In genomic region chr13:93911037-93911436, GRCm38 (mm10) we compare ENCODE assay signal across 11 mouse cellular contexts.
DNase-seq lines count a peak whose midpoint lies in the region; ATAC-seq and TF ChIP-seq lines count a peak whose summit lies in the region.
"Had no signal": no experiment of that assay in that cellular context is flagged by ENCODE, and none has a peak within 500 bp of the region (broad histone marks: within the 10 kb centered on the region; RNA-seq: fewer than 3 reads in every experiment).

No protein-coding gene starts in this region.

- H3K27me3 ChIP-seq in heart, embryonic 16.5 days (ENCODE audit: control insufficient read depth, insufficient read depth, low read length) = no peaks in the 10 kb centered on the region
- H3K27me3 ChIP-seq in neural tube, embryonic 15.5 days (replicated peaks) = no peaks in the 10 kb centered on the region
- no peaks in the 10 kb centered on the region for H3K27me3 ChIP-seq in embryonic facial prominence, embryonic 15.5 days
- no peaks in the 10 kb centered on the region for H3K27me3 ChIP-seq in stomach, postnatal 0 days (ENCODE audit: control insufficient read depth, insufficient read depth, low read length)

- DNase-seq in heart, postnatal 25 days (ENCODE audit: low spot score) = no peak
- DNase-seq in neural tube, embryonic 10.5 days (ENCODE audit: extremely low spot score, low spot score) = no peak
- no peak for DNase-seq in stomach, postnatal 0 days (ENCODE audit: low spot score)
- no peak for DNase-seq in right cerebral cortex, postnatal 10 days (ENCODE audit: low spot score in 2 of 2)
- no peak for DNase-seq in retina, postnatal 1 day
- DNase-seq: thymus, postnatal 4 days had no signal

- H3K27ac ChIP-seq in heart, embryonic 16.5 days (ENCODE audit: low read length) = peak overlapping the region; percentile 35; the same call in 1 of the 2 replicates
- 0 out of 2 replicates have a peak overlapping the region, but pooled peaks have one; percentile 4 for H3K27ac ChIP-seq in neural tube, embryonic 15.5 days (replicated peaks)
- peak overlapping the region; percentile 92 for H3K27ac ChIP-seq in embryonic facial prominence, embryonic 15.5 days (replicated peaks)
- 0 out of 2 replicates have a peak overlapping the region, but pooled peaks have one; percentile 2 for H3K27ac ChIP-seq in stomach, postnatal 0 days (replicated peaks)

- intact Hi-C loops in heart, postnatal 25 days (cut with DNase I) = no loop called here

- no peak for TF ChIP-seq CTCF in stomach, postnatal 0 days (IDR thresholded peaks at IDR 0.05; ENCODE audit: low read depth)

- H3K4me2 ChIP-seq in heart, embryonic 16.5 days (ENCODE audit: low read depth, low read length) = no peak overlapping the region
- H3K4me2 ChIP-seq in neural tube, embryonic 15.5 days = no peak overlapping the region
- H3K4me2 ChIP-seq in embryonic facial prominence, embryonic 15.5 days (replicated peaks) = no peak overlapping the region
- no peak overlapping the region for H3K4me2 ChIP-seq in stomach, postnatal 0 days (replicated peaks; ENCODE audit: low read depth)

- no peak overlapping the region for H3K4me3 ChIP-seq in heart, embryonic 16.5 days (ENCODE audit: low read length)
- H3K4me3 ChIP-seq in neural tube, embryonic 15.5 days (replicated peaks) = no peak overlapping the region
- no peak overlapping the region for H3K4me3 ChIP-seq in embryonic facial prominence, embryonic 15.5 days (replicated peaks)
- H3K4me3 ChIP-seq in stomach, postnatal 0 days (ENCODE audit: low read depth, low read length) = no peak overlapping the region
- H3K4me3 ChIP-seq: megakaryocyte, embryonic 14.5 days had no signal

- H3K9me3 ChIP-seq in heart, embryonic 16.5 days (replicated peaks; ENCODE audit: control insufficient read depth, low read length) = no peaks in the 10 kb centered on the region
- no peaks in the 10 kb centered on the region for H3K9me3 ChIP-seq in neural tube, embryonic 15.5 days (replicated peaks)
- no peaks in the 10 kb centered on the region for H3K9me3 ChIP-seq in embryonic facial prominence, embryonic 15.5 days (replicated peaks)
- H3K9me3 ChIP-seq in stomach, postnatal 0 days (ENCODE audit: control insufficient read depth, low read length) = no peaks in the 10 kb centered on the region
- H3K9me3 ChIP-seq: G1E had no signal

- H3K9ac ChIP-seq in heart, embryonic 16.5 days (ENCODE audit: low read length) = no peak overlapping the region
- no peak overlapping the region for H3K9ac ChIP-seq in neural tube, embryonic 15.5 days (replicated peaks)
- no peak overlapping the region for H3K9ac ChIP-seq in embryonic facial prominence, embryonic 15.5 days
- no peak overlapping the region for H3K9ac ChIP-seq in stomach, postnatal 0 days (ENCODE audit: low read length)

- TF ChIP-seq EP300 in stomach, postnatal 0 days (optimal IDR thresholded peaks at IDR 0.05) = no peak

- WGBS in heart, embryonic 16.5 days = 42% methylated on average over 7 of the region's 7 CpGs
- 62% methylated on average over 7 of the region's 7 CpGs for WGBS in neural tube, embryonic 15.5 days
- WGBS in embryonic facial prominence, embryonic 15.5 days = 22% methylated on average over 7 of the region's 7 CpGs
- 47% methylated on average over 7 of the region's 7 CpGs for WGBS in stomach, postnatal 0 days

- no peak; the same call in 1 of the 2 replicates for ATAC-seq in heart, embryonic 16.5 days (replicated peaks; ENCODE audit: extremely low read depth, insufficient read depth, low FRiP score)
- ATAC-seq in neural tube, embryonic 15.5 days (ENCODE audit: low FRiP score) = no peak
- ATAC-seq in embryonic facial prominence, embryonic 15.5 days (ENCODE audit: insufficient number of reproducible peaks, low FRiP score, low TSS enrichment, low read depth) = peak; percentile 48; the same call in 1 of the 2 replicates
- ATAC-seq in stomach, postnatal 0 days (ENCODE audit: low FRiP score, low TSS enrichment) = no peak

- no peaks in the 10 kb centered on the region for H3K36me3 ChIP-seq in heart, embryonic 16.5 days (ENCODE audit: control insufficient read depth, insufficient read depth)
- no peaks in the 10 kb centered on the region for H3K36me3 ChIP-seq in neural tube, embryonic 15.5 days
- H3K36me3 ChIP-seq in embryonic facial prominence, embryonic 15.5 days = no peaks in the 10 kb centered on the region
- no peaks in the 10 kb centered on the region for H3K36me3 ChIP-seq in stomach, postnatal 0 days (ENCODE audit: control insufficient read depth, insufficient read depth, low read length)
- H3K36me3 ChIP-seq: G1E had no signal

- 0 out of 2 replicates have a peak, but pooled peaks cover 2% of the 10 kb centered on the region for H3K4me1 ChIP-seq in heart, embryonic 16.5 days (ENCODE audit: control insufficient read depth, insufficient read depth, low read length)
- H3K4me1 ChIP-seq in neural tube, embryonic 15.5 days = no peaks in the 10 kb centered on the region
- H3K4me1 ChIP-seq in embryonic facial prominence, embryonic 15.5 days = peaks cover 27% of the 10 kb centered on the region
- H3K4me1 ChIP-seq in stomach, postnatal 0 days (replicated peaks; ENCODE audit: control insufficient read depth, insufficient read depth) = no peaks in the 10 kb centered on the region
- H3K4me1 ChIP-seq: megakaryocyte, embryonic 14.5 days had no signal

Comparison
In these comparisons a context has a peak if more than half of its experiments do, and no peak if none do; other contexts are left out.
1. H3K27ac ChIP-seq: peak in every context shown above with its lines; median percentile 92 in embryonic facial prominence, embryonic 15.5 days; 35 in heart, embryonic 16.5 days; 4 in neural tube, embryonic 15.5 days; 2 in stomach, postnatal 0 days.